Mouse (Mus musculus) frontal cortex, postnatal 10 days (tissue): ENCODE measurements around the gene Ttc21b.
A peak's percentile ranks its signal among the peaks of the same experiment; 100 is the strongest.
"Not testable (repeated sequence)": the region's sequence is repeated elsewhere in the genome, so short reads cannot be mapped to it uniquely, and the experiment has no call there.

ENCODE experiments used
- DNase-seq, 2 experiments: peaks; one replicate each; pipeline ENCODE4 v3.0.0; 2022; ENCODE audit warnings: low spot score in 2 of 2, mixed read lengths in 1 of 2

Ttc21b gene

GRCm38 (mm10) chr2:66256220-66257131 lies at the start of gene Ttc21b:
Gene Ttc21b, minus strand, starts transcription at chr2:66256617.
- DNase-seq, result peak; percentile 95 to 98

GRCm38 (mm10) chr2:66272551-66272950 lies 16.1 kb upstream of the Ttc21b start:
- DNase-seq, result no peak

- no peak for DNase-seq
Measured at GRCm38 (mm10) chr2:66244013-66244412, 12.4 kb downstream of the Ttc21b start.

- DNase-seq, result no peak
Measured at GRCm38 (mm10) chr2:66240334-66240733, 16.1 kb downstream of the Ttc21b start.

GRCm38 (mm10) chr2:66238886-66239285 lies 17.5 kb downstream of the Ttc21b start:
- DNase-seq, result no peak

- DNase-seq, result no peak
Measured at GRCm38 (mm10) chr2:66220954-66221353, 35.5 kb downstream of the Ttc21b start.

GRCm38 (mm10) chr2:66209875-66210274 lies 46.5 kb downstream of the Ttc21b start:
- DNase-seq, result no peak

- DNase-seq, result no peak
Measured at GRCm38 (mm10) chr2:66209353-66209752, 47.1 kb downstream of the Ttc21b start.

- no peak for DNase-seq
Measured at GRCm38 (mm10) chr2:66206796-66207195, 49.6 kb downstream of the Ttc21b start.

- no peak for DNase-seq
Measured at GRCm38 (mm10) chr2:66204218-66204617, 52.2 kb downstream of the Ttc21b start.

- no peak for DNase-seq
Measured at GRCm38 (mm10) chr2:66200195-66200594, 56.2 kb downstream of the Ttc21b start.

- DNase-seq, result no peak
Measured at GRCm38 (mm10) chr2:66191691-66192100, 64.7 kb downstream of the Ttc21b start.

- DNase-seq, result no peak
Measured at GRCm38 (mm10) chr2:66190157-66190556, 66.3 kb downstream of the Ttc21b start.

- not testable (repeated sequence) for DNase-seq
Measured at GRCm38 (mm10) chr2:66189197-66189596, 67.2 kb downstream of the Ttc21b start.

GRCm38 (mm10) chr2:66187520-66187919 lies 68.9 kb downstream of the Ttc21b start:
- no peak for DNase-seq

GRCm38 (mm10) chr2:66184431-66185164 lies 71.8 kb downstream of the Ttc21b start:
- peak in 1 of 2 experiments; percentile 32 for DNase-seq

GRCm38 (mm10) chr2:66180293-66180692 lies 76.1 kb downstream of the Ttc21b start:
- peak; percentile 41 to 42 for DNase-seq

GRCm38 (mm10) chr2:66179782-66180181 lies 76.6 kb downstream of the Ttc21b start:
- no peak for DNase-seq

GRCm38 (mm10) chr2:66178848-66179215 lies 77.6 kb downstream of the Ttc21b start:
- DNase-seq, result no peak

- DNase-seq, result no peak
Measured at GRCm38 (mm10) chr2:66177886-66178847, 78.2 kb downstream of the Ttc21b start.

GRCm38 (mm10) chr2:66177017-66177416 lies 79.4 kb downstream of the Ttc21b start:
- DNase-seq, result no peak

GRCm38 (mm10) chr2:66173134-66173533 lies 83.3 kb downstream of the Ttc21b start:
- DNase-seq, result no peak
